Mouse (Mus musculus) heart, embryonic 11.5 days (tissue): ENCODE measurements around the gene Tmem183a. TPM values are rescaled to one million over a fixed set of nuclear protein-coding genes. Genes with fewer than 3 reads are reported as not detected.

ENCODE experiments used
- ATAC-seq: fragments of 200-750 bp; cut with Nextera tagmentation; replicated peaks from 2 replicates; pipeline ENCODE4 v1.8.0; 2017; ENCODE audit warnings: moderate library complexity; ENCODE audit not compliant: insufficient number of reproducible peaks, low FRiP score, low TSS enrichment
- H3K27ac ChIP-seq: fragments of 300-500 bp; sonication (generic); 2 replicates; pipeline ENCODE4 v1.5.1; 2014; ENCODE audit warnings: mild to moderate bottlenecking, low read depth, low read length
- H3K27me3 ChIP-seq: fragments of 300-500 bp; sonication (generic); 2 replicates; pipeline ENCODE4 v1.6.1; 2014; ENCODE audit warnings: mild to moderate bottlenecking, low read length, mixed read lengths; ENCODE audit not compliant: control insufficient read depth, insufficient read depth
- H3K36me3 ChIP-seq: fragments of 300-500 bp; sonication (generic); 2 replicates; pipeline ENCODE4 v1.6.1; 2014; ENCODE audit warnings: mild to moderate bottlenecking, low read length, moderate library complexity, mixed read lengths; ENCODE audit not compliant: control insufficient read depth, insufficient read depth
- H3K4me1 ChIP-seq: fragments of 300-500 bp; sonication (generic); 2 replicates; pipeline ENCODE4 v1.6.1; 2014; ENCODE audit warnings: low read length; ENCODE audit not compliant: control insufficient read depth, insufficient read depth
- H3K4me2 ChIP-seq: fragments of 300-500 bp; sonication (generic); 2 replicates; pipeline ENCODE4 v1.6.1; 2014; ENCODE audit warnings: mild to moderate bottlenecking, moderate library complexity
- H3K4me3 ChIP-seq: fragments of 300-500 bp; sonication (generic); 2 replicates; pipeline ENCODE4 v1.5.1; 2014; ENCODE audit warnings: low read depth, low read length
- H3K9ac ChIP-seq: fragments of 300-500 bp; sonication (generic); 2 replicates; pipeline ENCODE4 v1.6.1; 2014; ENCODE audit warnings: mild to moderate bottlenecking, low read depth, low read length, moderate library complexity
- H3K9me3 ChIP-seq: fragments of 300-500 bp; sonication (generic); replicated peaks from 2 replicates; pipeline ENCODE4 v1.6.1; 2016; ENCODE audit warnings: low read length; ENCODE audit not compliant: control insufficient read depth
- WGBS: fragments of 180-500 bp; shearing (Covaris S2); extraction: QIAGEN DNeasy Blood & Tissue Kit; methylation state at CpG from one replicate; pipeline ENCODE4 v1.1.7; 2014; ENCODE audit not compliant: insufficient replicate concordance; 5-methylcytosine and 5-hydroxymethylcytosine counted together
- polyA plus RNA-seq: library from polyadenylated mRNA; unstranded; fragments of >200 nt; fragmentation: Nextera tagmentation; extraction: Ambion mirVana; gene quantifications from 2 replicates; pipeline ENCODE4 v1.2.1, GENCODE M21; 2014

Tmem183a gene
- 75.1 and 78.8 TPM in 2 replicates for polyA plus RNA-seq

GRCm38 (mm10) chr1:134361857-134362212 lies at the start of gene Tmem183a:
TSS of gene Tmem183a (minus strand) at chr1:134361979.
- WGBS, result 0% methylated on average over 36 of the region's 38 CpGs
- ATAC-seq, result peak; percentile 96
- Histone ChIP-seq H3K9ac (peak within 1 kb of the TSS; percentile 93), H3K36me3 (peaks cover 9% of the 10 kb centered on the region), H3K4me1 (peaks cover 3% of the 10 kb centered on the region; the same call in 1 of the 2 replicates), H3K4me2 (peak within 1 kb of the TSS; percentile 84), H3K27ac (peak within 1 kb of the TSS; percentile 71), H3K27me3 (no peaks in the 10 kb centered on the region), H3K4me3 (peak within 1 kb of the TSS; percentile 93), H3K9me3 (no peaks in the 10 kb centered on the region)

- H3K9ac ChIP-seq, result no peak overlapping the region
- no peak overlapping the region for H3K4me3 ChIP-seq
- no peak for ATAC-seq
- H3K27me3 ChIP-seq, result no peaks in the 10 kb centered on the region
- H3K4me2 ChIP-seq, result no peak overlapping the region
- H3K27ac ChIP-seq, result no peak overlapping the region
- WGBS, result 86% methylated on average over 8 of the region's 8 CpGs
- peaks cover 12% of the 10 kb centered on the region; the same call in 1 of the 2 replicates for H3K36me3 ChIP-seq
- no peaks in the 10 kb centered on the region for H3K9me3 ChIP-seq
- peaks cover 6% of the 10 kb centered on the region for H3K4me1 ChIP-seq
These were observed 46.3 kb upstream of the Tmem183a start for GRCm38 (mm10) chr1:134408080-134408479.

GRCm38 (mm10) chr1:134406414-134406771 lies 44.6 kb upstream of the Tmem183a start:
- 36% methylated on average over 8 of the region's 8 CpGs for WGBS
- Histone ChIP-seq H3K9me3 (no peaks in the 10 kb centered on the region), H3K27ac (no peak overlapping the region), H3K4me3 (peak overlapping the region; percentile 81), H3K36me3 (peaks cover 12% of the 10 kb centered on the region; the same call in 1 of the 2 replicates), H3K4me2 (peak overlapping the region; percentile 78), H3K9ac (peak overlapping the region; percentile 79), H3K4me1 (peaks cover 6% of the 10 kb centered on the region), H3K27me3 (no peaks in the 10 kb centered on the region)
- 0 out of 2 replicates have a peak, but pooled peaks have one; percentile 16 for ATAC-seq

DNA sequence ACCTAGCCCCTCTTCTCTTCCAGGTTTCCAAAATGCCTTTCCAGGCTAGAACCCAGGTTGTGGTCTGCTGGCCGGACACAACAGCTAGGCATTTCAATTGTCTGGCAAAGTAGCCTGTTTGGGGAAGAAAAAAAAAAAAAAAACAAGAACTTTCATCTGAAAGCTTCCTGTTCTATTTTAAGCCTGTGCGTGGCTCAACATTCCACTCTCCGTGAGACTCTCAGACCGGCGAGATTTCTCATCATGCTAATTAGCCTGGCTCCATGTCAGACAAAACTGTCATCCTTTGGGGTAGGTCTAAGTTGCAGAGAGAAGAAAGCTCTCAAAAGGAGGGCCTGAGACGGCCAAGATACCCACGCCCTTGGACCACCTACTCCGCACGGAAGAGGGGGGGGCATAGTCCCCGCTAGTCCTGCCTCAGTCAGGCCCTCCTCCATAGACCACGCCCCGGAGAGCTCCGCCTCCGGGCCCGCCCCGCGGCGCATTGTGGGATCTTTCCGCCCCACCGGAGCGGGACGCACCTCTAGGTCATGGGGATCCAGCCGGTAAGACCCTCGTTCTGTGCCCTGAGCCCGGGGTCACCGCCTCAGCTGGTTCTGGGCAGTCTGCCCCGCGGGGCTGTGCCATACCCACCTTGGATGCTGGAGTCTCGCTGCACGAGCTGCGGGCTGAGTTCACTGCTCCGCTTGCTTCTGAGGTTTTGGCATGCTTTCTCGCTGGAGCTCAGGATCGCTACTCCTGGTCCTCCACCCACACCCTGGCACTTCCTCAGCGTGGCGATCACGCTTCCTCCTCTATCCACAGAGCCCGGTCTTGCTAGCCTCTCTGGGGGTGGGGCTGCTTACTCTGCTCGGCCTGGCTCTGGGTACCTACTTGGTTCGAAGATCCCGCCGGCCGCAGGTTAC lies 44.0 kb upstream of the Tmem183a start, which contains the start of gene Cyb5r1:
Gene Cyb5r1 (plus strand): TSS at position 51 of the 905 bp plus-strand sequence.
- Histone ChIP-seq H3K9ac (peak within 1 kb of the TSS; percentile 79), H3K27me3 (no peaks in the 10 kb centered on the region), H3K4me2 (peak within 1 kb of the TSS; percentile 78), H3K4me1 (peaks cover 6% of the 10 kb centered on the region), H3K27ac (peak within 1 kb of the TSS; percentile 4; the same call in 1 of the 2 replicates), H3K4me3 (peak within 1 kb of the TSS; percentile 81), H3K36me3 (peaks cover 12% of the 10 kb centered on the region; the same call in 1 of the 2 replicates), H3K9me3 (no peaks in the 10 kb centered on the region)
- ATAC-seq, result peak; percentile 99
- 2% methylated on average over 43 of the region's 43 CpGs for WGBS

- Histone ChIP-seq H3K4me2 (no peak overlapping the region), H3K27ac (no peak overlapping the region), H3K4me3 (no peak overlapping the region), H3K9ac (no peak overlapping the region), H3K36me3 (no peaks in the 10 kb centered on the region), H3K27me3 (no peaks in the 10 kb centered on the region), H3K9me3 (no peaks in the 10 kb centered on the region; the same call in 1 of the 2 replicates), H3K4me1 (no peaks in the 10 kb centered on the region)
- WGBS, result 57% methylated on average over 5 of the region's 5 CpGs
- no peak for ATAC-seq
These were observed 38.0 kb upstream of the Tmem183a start for GRCm38 (mm10) chr1:134399735-134400134.

- Histone ChIP-seq H3K9ac (no peak overlapping the region), H3K9me3 (no peaks in the 10 kb centered on the region; the same call in 1 of the 2 replicates), H3K27me3 (no peaks in the 10 kb centered on the region), H3K4me3 (no peak overlapping the region), H3K36me3 (no peaks in the 10 kb centered on the region), H3K27ac (no peak overlapping the region), H3K4me2 (no peak overlapping the region), H3K4me1 (no peaks in the 10 kb centered on the region)
- 91% methylated on average over 12 of the region's 12 CpGs for WGBS
- ATAC-seq, result no peak
These were observed 36.4 kb upstream of the Tmem183a start for GRCm38 (mm10) chr1:134398210-134398609.

GRCm38 (mm10) chr1:134393827-134394226 lies 32.0 kb upstream of the Tmem183a start:
- ATAC-seq, result no peak
- Histone ChIP-seq H3K9ac (no peak overlapping the region), H3K4me2 (no peak overlapping the region), H3K4me1 (no peaks in the 10 kb centered on the region), H3K36me3 (no peaks in the 10 kb centered on the region), H3K9me3 (no peaks in the 10 kb centered on the region), H3K27ac (no peak overlapping the region), H3K4me3 (no peak overlapping the region), H3K27me3 (no peaks in the 10 kb centered on the region)
- WGBS, result 52% methylated on average over 5 of the region's 5 CpGs

DNA sequence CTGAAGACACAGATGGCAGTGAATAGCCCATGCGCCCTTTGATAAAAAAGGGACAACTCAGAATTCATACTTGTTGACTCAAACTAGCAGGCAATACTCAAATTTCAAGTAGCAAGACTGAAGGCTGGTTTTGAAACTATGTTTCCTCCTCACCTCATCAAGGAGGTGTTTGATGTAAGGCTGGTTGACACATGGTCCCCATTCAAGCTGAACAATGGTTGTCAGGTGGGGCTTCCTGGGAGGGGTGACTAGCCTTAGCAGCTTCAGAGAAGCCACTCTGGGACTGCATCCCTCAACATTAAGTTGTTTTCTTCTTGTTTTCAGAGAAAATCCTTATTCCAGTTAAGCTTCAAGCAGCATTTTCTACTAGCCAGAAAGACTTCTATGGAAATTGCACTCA lies 23.9 kb upstream of the Tmem183a start, which contains the start of gene 4933406M09Rik:
Gene 4933406M09Rik (plus strand): TSS at position 275 of the 400 bp plus-strand sequence.
- ATAC-seq, result no peak
- H3K27me3 ChIP-seq, result 0 out of 2 replicates have a peak, but pooled peaks cover 2% of the 10 kb centered on the region
- WGBS, result 86% methylated on average over 1 of the region's 1 CpGs
- H3K9ac ChIP-seq, result no peak within 1 kb of the TSS
- no peak within 1 kb of the TSS for H3K27ac ChIP-seq
- peaks cover 5% of the 10 kb centered on the region; the same call in 1 of the 2 replicates for H3K4me1 ChIP-seq
- H3K4me2 ChIP-seq, result no peak within 1 kb of the TSS
- no peaks in the 10 kb centered on the region for H3K36me3 ChIP-seq
- no peaks in the 10 kb centered on the region for H3K9me3 ChIP-seq
- no peak within 1 kb of the TSS for H3K4me3 ChIP-seq
